Mouse (Mus musculus) limb, embryonic 14.5 days (tissue): ENCODE measurements around the gene Tlcd2. TPM values are rescaled to one million over a fixed set of nuclear protein-coding genes. Genes with fewer than 3 reads are reported as not detected.
A peak's percentile ranks its signal among the peaks of the same experiment; 100 is the strongest.

Experiments used
- ATAC-seq: fragments of 200-750 bp; cut with Nextera tagmentation; 2 replicates; pipeline ENCODE4 v1.8.0; 2017; ENCODE audit warnings: low read depth, moderate number of reproducible peaks, moderate TSS enrichment; ENCODE audit not compliant: low FRiP score
- DNase-seq: peaks from one replicate; pipeline ENCODE4 v3.0.0-alpha.2; 2015; ENCODE audit warnings: low spot score
- H3K27ac ChIP-seq: fragments of 300-500 bp; sonication (generic); replicated peaks from 2 replicates; pipeline ENCODE4 v1.5.1; 2014; ENCODE audit warnings: low read depth, mild to moderate bottlenecking, low read length, moderate library complexity, mixed read lengths
- H3K27me3 ChIP-seq: fragments of 300-500 bp; sonication (generic); 2 replicates; pipeline ENCODE4 v1.6.1; 2014; ENCODE audit warnings: low read length, mixed read lengths; ENCODE audit not compliant: control insufficient read depth, insufficient read depth
- H3K36me3 ChIP-seq: fragments of 300-500 bp; sonication (generic); 2 replicates; pipeline ENCODE4 v1.6.1; 2014; ENCODE audit warnings: mild to moderate bottlenecking, low read length, moderate library complexity, mixed read lengths; ENCODE audit not compliant: control insufficient read depth, insufficient read depth
- H3K4me1 ChIP-seq: fragments of 300-500 bp; sonication (generic); 2 replicates; pipeline ENCODE4 v1.6.1; 2014; ENCODE audit warnings: antibody characterized with exemption, low read length, mixed read lengths; ENCODE audit not compliant: control insufficient read depth, insufficient read depth
- H3K4me2 ChIP-seq: fragments of 300-500 bp; sonication (generic); replicated peaks from 2 replicates; pipeline ENCODE4 v1.6.1; 2014; ENCODE audit warnings: low read depth, mild to moderate bottlenecking, low read length, moderate library complexity; ENCODE audit not compliant: severe bottlenecking
- H3K4me3 ChIP-seq: fragments of 300-500 bp; sonication (generic); replicated peaks from 2 replicates; pipeline ENCODE4 v1.5.1; 2014; ENCODE audit warnings: low read length
- H3K9ac ChIP-seq: fragments of 300-500 bp; sonication (generic); 2 replicates; pipeline ENCODE4 v1.6.1; 2014; ENCODE audit warnings: mild to moderate bottlenecking, low read depth, low read length, moderate library complexity; ENCODE audit not compliant: severe bottlenecking
- H3K9me3 ChIP-seq: fragments of 300-500 bp; sonication (generic); 2 replicates; pipeline ENCODE4 v1.6.1; 2016; ENCODE audit warnings: low read length; ENCODE audit not compliant: control insufficient read depth
- POLR2A ChIP-seq: fragments of 200-500 bp; IDR thresholded peaks from 2 replicates; pipeline ENCODE4 v1.8.0; 2012; ENCODE audit warnings: inconsistent platforms, mild to moderate bottlenecking, moderate library complexity, borderline replicate concordance; ENCODE audit not compliant: insufficient read depth, insufficient read length; ENCODE audit errors: extremely low read depth
- WGBS: fragments of 180-500 bp; shearing (Covaris S2); extraction: QIAGEN DNeasy Blood & Tissue Kit; methylation state at CpG from one replicate; pipeline ENCODE4 v1.1.7; 2014; 5-methylcytosine and 5-hydroxymethylcytosine counted together
- microRNA counts: library from miRNA; unstranded; fragments of <30 nt; microRNA quantifications from one replicate; lab custom pipeline; 2016
- microRNA-seq: library from miRNA; unstranded; fragments of <30 nt; microRNA quantifications from one replicate; pipeline ENCODE4, GENCODE M21; 2016
- polyA plus RNA-seq, 2 experiments: library from polyadenylated mRNA; depleted of rRNA in 1 of 2; stranded (reverse) in 1 of 2; unstranded in 1 of 2; fragments of >200 nt; fragmentation: Nextera tagmentation in 1 of 2; extraction: Ambion mirVana in 1 of 2; gene quantifications; 2 replicates each; pipeline versions ENCODE4 v1.2.1 to v1.2.3; 2012 to 2014

The Tlcd2 gene
- polyA plus RNA-seq, 2 experiments = 15.0 to 25.2 TPM

- Histone ChIP-seq H3K9ac (no peak overlapping the region), H3K27me3 (no peaks in the 10 kb centered on the region), H3K4me1 (no peaks in the 10 kb centered on the region), H3K27ac (no peak overlapping the region), H3K9me3 (no peaks in the 10 kb centered on the region), H3K4me2 (no peak overlapping the region), H3K4me3 (no peak overlapping the region), H3K36me3 (no peaks in the 10 kb centered on the region)
- ATAC-seq (no peak), DNase-seq (no peak)
- TF ChIP-seq POLR2A = no peak
- 69% methylated on average over 15 of the region's 15 CpGs for WGBS
These were observed 58.5 kb downstream of the Tlcd2 start for GRCm38 (mm10) chr11:75519834-75520633.

MicroRNAs encoded within 50 kb of the gene (microRNA counts, 519-probe panel; counts per million panel counts)
- microRNA mmu-miR-22 (lab: Ali Mortazavi, UCI) = 4,398 counts per million, percentile 88 among the panel's probes with 10 or more counts

Small RNAs within 50 kb of the gene (microRNA-seq; reads per million reads assigned to microRNA genes)
- 4,140 reads per million, percentile 87 among the genes with 10 or more reads in this experiment for gene Mir22

Other genes with a start within 250 kb of the Tlcd2 start
- 79.9 and 80.3 TPM in 2 replicates for gene Rpa1, start 113.4 kb upstream of the Tlcd2 start, polyA plus RNA-seq (2012; rRNA removed)
- gene Rpa1, start 113.4 kb upstream of the Tlcd2 start, polyA plus RNA-seq (2014; fragmentation: Nextera tagmentation; extraction: Ambion mirVana) = 92.7 and 96.3 TPM in 2 replicates
- 7.2 and 7.9 TPM in 2 replicates for gene Smyd4, start 113.3 kb upstream of the Tlcd2 start, polyA plus RNA-seq (2012; rRNA removed)
- 11.6 and 12.9 TPM in 2 replicates for gene Smyd4, start 113.3 kb upstream of the Tlcd2 start, polyA plus RNA-seq (2014; fragmentation: Nextera tagmentation; extraction: Ambion mirVana)
- 160 and 176 TPM in 2 replicates for gene Serpinf1, start 39.0 kb upstream of the Tlcd2 start, polyA plus RNA-seq (2012; rRNA removed)
- gene Serpinf1, start 39.0 kb upstream of the Tlcd2 start, polyA plus RNA-seq (2014; fragmentation: Nextera tagmentation; extraction: Ambion mirVana) = 267 and 276 TPM in 2 replicates
- 0.53 and 0.59 TPM in 2 replicates for gene Serpinf2, start 22.1 kb upstream of the Tlcd2 start, polyA plus RNA-seq (2012; rRNA removed)
- gene Serpinf2, start 22.1 kb upstream of the Tlcd2 start, polyA plus RNA-seq (2014; fragmentation: Nextera tagmentation; extraction: Ambion mirVana) = not detected in 2 replicates
- 9.0 and 10.4 TPM in 2 replicates for gene Wdr81, start 7.0 kb upstream of the Tlcd2 start, polyA plus RNA-seq (2012; rRNA removed)
- gene Wdr81, start 7.0 kb upstream of the Tlcd2 start, polyA plus RNA-seq (2014; fragmentation: Nextera tagmentation; extraction: Ambion mirVana) = 6.6 and 6.8 TPM in 2 replicates
- gene Prpf8, start 25.1 kb downstream of the Tlcd2 start, polyA plus RNA-seq (2012; rRNA removed) = 123 and 136 TPM in 2 replicates
- gene Prpf8, start 25.1 kb downstream of the Tlcd2 start, polyA plus RNA-seq (2014; fragmentation: Nextera tagmentation; extraction: Ambion mirVana) = 85.9 and 92.5 TPM in 2 replicates
- gene Rilp, start 48.4 kb downstream of the Tlcd2 start, polyA plus RNA-seq (2012; rRNA removed) = 0.98 and 0.99 TPM in 2 replicates
- gene Rilp, start 48.4 kb downstream of the Tlcd2 start, polyA plus RNA-seq (2014; fragmentation: Nextera tagmentation; extraction: Ambion mirVana) = 0.36 and 0.58 TPM in 2 replicates
- gene Scarf1, start 51.8 kb downstream of the Tlcd2 start, polyA plus RNA-seq (2012; rRNA removed) = 8.5 and 11.2 TPM in 2 replicates
- 5.4 and 6.0 TPM in 2 replicates for gene Scarf1, start 51.8 kb downstream of the Tlcd2 start, polyA plus RNA-seq (2014; fragmentation: Nextera tagmentation; extraction: Ambion mirVana)
- 5.8 and 6.8 TPM in 2 replicates for gene Slc43a2, start 70.0 kb downstream of the Tlcd2 start, polyA plus RNA-seq (2012; rRNA removed)
- gene Slc43a2, start 70.0 kb downstream of the Tlcd2 start, polyA plus RNA-seq (2014; fragmentation: Nextera tagmentation; extraction: Ambion mirVana) = 3.5 and 3.8 TPM in 2 replicates
- gene Pitpna, start 126.4 kb downstream of the Tlcd2 start, polyA plus RNA-seq (2012; rRNA removed) = 75.7 and 80.3 TPM in 2 replicates
- 78.6 and 80.4 TPM in 2 replicates for gene Pitpna, start 126.4 kb downstream of the Tlcd2 start, polyA plus RNA-seq (2014; fragmentation: Nextera tagmentation; extraction: Ambion mirVana)
- 32.0 and 35.2 TPM in 2 replicates for gene Inpp5k, start 169.3 kb downstream of the Tlcd2 start, polyA plus RNA-seq (2012; rRNA removed)
- 24.6 and 30.4 TPM in 2 replicates for gene Inpp5k, start 169.3 kb downstream of the Tlcd2 start, polyA plus RNA-seq (2014; fragmentation: Nextera tagmentation; extraction: Ambion mirVana)
- 53.4 and 54.2 TPM in 2 replicates for gene Myo1c, start 188.8 kb downstream of the Tlcd2 start, polyA plus RNA-seq (2012; rRNA removed)
- 44.2 and 44.3 TPM in 2 replicates for gene Myo1c, start 188.8 kb downstream of the Tlcd2 start, polyA plus RNA-seq (2014; fragmentation: Nextera tagmentation; extraction: Ambion mirVana)
- 78.2 and 84.3 TPM in 2 replicates for gene Crk, start 217.5 kb downstream of the Tlcd2 start, polyA plus RNA-seq (2012; rRNA removed)
- gene Crk, start 217.5 kb downstream of the Tlcd2 start, polyA plus RNA-seq (2014; fragmentation: Nextera tagmentation; extraction: Ambion mirVana) = 103 and 110 TPM in 2 replicates